Mouse (Mus musculus): ENCODE results near the gene Muc3. TPM values are rescaled to one million over a fixed set of nuclear protein-coding genes. Genes with fewer than 3 reads are reported as not detected.

Gene Muc3
- not detected for polyA plus RNA-seq (2017; shearing (Covaris generic))

GRCm38 (mm10) chr5:137149272-137149882 lies at the start of gene Muc3:
Gene Muc3, minus strand, starts transcription at chr5:137149322.

GRCm38 (mm10) chr5:137115866-137116847 lies 33.0 kb downstream of the Muc3 start, which contains the start of gene Trim56:
Gene Trim56, minus strand, starts transcription at chr5:137116209.

Other genes with a start within 250 kb of the Muc3 start
- 13.8 TPM for gene Ift22, start 241.2 kb downstream of the Muc3 start, polyA plus RNA-seq (2017; shearing (Covaris generic))
- gene Fis1, start 196.0 kb downstream of the Muc3 start, polyA plus RNA-seq (2017; shearing (Covaris generic)), result 314 TPM
- not detected for gene Cldn15, start 182.7 kb downstream of the Muc3 start, polyA plus RNA-seq (2017; shearing (Covaris generic))
- 14.0 TPM for gene Plod3, start 162.3 kb downstream of the Muc3 start, polyA plus RNA-seq (2017; shearing (Covaris generic))
- gene Znhit1, start 161.3 kb downstream of the Muc3 start, polyA plus RNA-seq (2017; shearing (Covaris generic)), result 60.6 TPM
- 0.35 TPM for gene Vgf, start 122.9 kb downstream of the Muc3 start, polyA plus RNA-seq (2017; shearing (Covaris generic))
- gene Ap1s1, start 103.2 kb downstream of the Muc3 start, polyA plus RNA-seq (2017; shearing (Covaris generic)), result 100.0 TPM
- not detected for gene Serpine1, start 77.1 kb downstream of the Muc3 start, polyA plus RNA-seq (2017; shearing (Covaris generic))
- gene Trim56, start 33.1 kb downstream of the Muc3 start, polyA plus RNA-seq (2017; shearing (Covaris generic)), result 18.8 TPM
- gene Muc3a, start 63.1 kb upstream of the Muc3 start, polyA plus RNA-seq (2017; shearing (Covaris generic)), result 2.4 TPM
- gene Ache, start 138.2 kb upstream of the Muc3 start, polyA plus RNA-seq (2017; shearing (Covaris generic)), result 0.51 TPM
- 1.8 TPM for gene Ufsp1, start 145.3 kb upstream of the Muc3 start, polyA plus RNA-seq (2017; shearing (Covaris generic))
- 108 TPM for gene Srrt, start 158.4 kb upstream of the Muc3 start, polyA plus RNA-seq (2017; shearing (Covaris generic))
- 9.0 TPM for gene Trip6, start 165.1 kb upstream of the Muc3 start, polyA plus RNA-seq (2017; shearing (Covaris generic))
- gene Slc12a9, start 184.3 kb upstream of the Muc3 start, polyA plus RNA-seq (2017; shearing (Covaris generic)), result 28.5 TPM
- not detected for gene Ephb4, start 200.8 kb upstream of the Muc3 start, polyA plus RNA-seq (2017; shearing (Covaris generic))

Data from inflammation-experienced regulatory T-cells, adult 16 weeks (primary cell).